Mouse (Mus musculus) neural tube, embryonic 13.5 days (tissue): ENCODE results near the gene Camk2d. TPM values are rescaled to one million over a fixed set of nuclear protein-coding genes. Genes with fewer than 3 reads are reported as not detected.

Experiments
- ATAC-seq: fragments of 200-750 bp; cut with Nextera tagmentation; 2 replicates; pipeline ENCODE4 v1.8.0; 2017; ENCODE audit warnings: low read depth, mild to moderate bottlenecking, moderate TSS enrichment, moderate library complexity
- H3K27ac ChIP-seq: fragments of 300-500 bp; sonication (generic); replicated peaks from 2 replicates; pipeline ENCODE4 v1.5.1; 2015; ENCODE audit warnings: moderate library complexity, mild to moderate bottlenecking, inconsistent platforms
- H3K27me3 ChIP-seq: fragments of 300-500 bp; sonication (generic); 2 replicates; pipeline ENCODE4 v1.6.1; 2015; ENCODE audit warnings: mild to moderate bottlenecking, inconsistent platforms
- H3K36me3 ChIP-seq: fragments of 300-500 bp; sonication (generic); 2 replicates; pipeline ENCODE4 v1.6.1; 2015; ENCODE audit warnings: mild to moderate bottlenecking, inconsistent platforms
- H3K4me1 ChIP-seq: fragments of 300-500 bp; sonication (generic); replicated peaks from 2 replicates; pipeline ENCODE4 v1.6.1; 2015; ENCODE audit warnings: inconsistent platforms
- H3K4me2 ChIP-seq: fragments of 300-500 bp; sonication (generic); 2 replicates; pipeline ENCODE4 v1.6.1; 2015; ENCODE audit warnings: inconsistent platforms, mild to moderate bottlenecking, moderate library complexity
- H3K4me3 ChIP-seq: fragments of 300-500 bp; sonication (generic); 2 replicates; pipeline ENCODE4 v1.5.1; 2015; ENCODE audit warnings: mild to moderate bottlenecking, inconsistent platforms
- H3K9ac ChIP-seq: fragments of 300-500 bp; sonication (generic); 2 replicates; pipeline ENCODE4 v1.6.1; 2015; ENCODE audit warnings: moderate library complexity, mild to moderate bottlenecking, inconsistent platforms
- H3K9me3 ChIP-seq: fragments of 300-500 bp; sonication (generic); 2 replicates; pipeline ENCODE4 v1.6.1; 2016; ENCODE audit warnings: inconsistent platforms
- WGBS: fragments of 180-500 bp; shearing (Covaris S2); methylation state at CpG from one replicate; pipeline ENCODE4 v1.1.7; 2015; 5-methylcytosine and 5-hydroxymethylcytosine counted together
- polyA plus RNA-seq: library from polyadenylated mRNA; unstranded; fragments of >200 nt; fragmentation: Nextera tagmentation; extraction: Ambion mirVana; gene quantifications from 2 replicates; pipeline ENCODE4 v1.2.1, GENCODE M21; 2015

Camk2d gene
- polyA plus RNA-seq, 1 experiment from 2014 or later: 60.4 TPM

DNA sequence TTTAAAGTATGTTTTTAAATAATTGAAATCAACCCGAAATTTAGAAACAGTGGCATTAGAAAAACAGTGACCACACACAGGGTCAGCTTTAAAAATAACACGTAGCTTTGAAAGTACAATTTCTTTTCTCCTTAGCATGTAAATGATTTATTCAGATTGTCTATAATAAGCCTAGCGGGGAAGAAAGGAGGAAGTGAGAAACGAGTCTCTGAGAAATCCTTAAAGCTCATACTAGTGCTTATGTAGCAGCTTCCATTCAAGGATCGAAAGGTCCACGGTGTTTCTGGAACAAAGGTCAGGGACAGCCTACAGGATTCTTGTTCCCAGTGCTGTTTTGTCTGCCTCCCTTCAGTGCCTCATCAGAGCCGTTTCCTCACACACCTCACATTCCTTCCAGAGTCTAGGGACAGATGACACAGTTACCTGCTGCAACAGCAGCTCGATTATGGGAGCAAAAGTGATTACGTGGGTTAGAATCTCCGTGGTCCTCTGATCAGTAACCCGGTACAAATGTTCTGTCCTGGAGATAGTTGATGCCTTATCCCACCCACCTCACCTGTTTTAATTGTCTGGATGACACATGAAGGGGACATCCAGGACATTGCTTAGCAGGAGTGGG, 17.5 kb downstream of the Camk2d start:
- ATAC-seq: no peak
- Histone ChIP-seq H3K4me1 (peaks cover 29% of the 10 kb centered on the region), H3K4me3 (no peak overlapping the region), H3K4me2 (no peak overlapping the region), H3K36me3 (peaks cover 8% of the 10 kb centered on the region; the same call in 1 of the 2 replicates), H3K9me3 (no peaks in the 10 kb centered on the region), H3K27me3 (no peaks in the 10 kb centered on the region), H3K27ac (no peak overlapping the region), H3K9ac (no peak overlapping the region)
- 74% methylated on average over 11 of the region's 11 CpGs for WGBS

- no peak overlapping the region for H3K4me2 ChIP-seq
- no peak overlapping the region for H3K27ac ChIP-seq
- peaks cover 15% of the 10 kb centered on the region; the same call in 1 of the 2 replicates for H3K36me3 ChIP-seq
- H3K4me3 ChIP-seq: no peak overlapping the region
- H3K4me1 ChIP-seq: peaks cover 16% of the 10 kb centered on the region
- no peak for ATAC-seq
- no peak overlapping the region for H3K9ac ChIP-seq
- no peaks in the 10 kb centered on the region for H3K27me3 ChIP-seq
- 84% methylated on average over 6 of the region's 6 CpGs for WGBS
- no peaks in the 10 kb centered on the region for H3K9me3 ChIP-seq
Measured at GRCm38 (mm10) chr3:126615306-126615705, 19.2 kb downstream of the Camk2d start.

GRCm38 (mm10) chr3:126620152-126620551, 24.1 kb downstream of the Camk2d start:
- 89% methylated on average over 6 of the region's 6 CpGs for WGBS
- ATAC-seq: no peak
- no peak overlapping the region for H3K27ac ChIP-seq
- H3K27me3 ChIP-seq: no peaks in the 10 kb centered on the region
- H3K4me3 ChIP-seq: no peak overlapping the region
- no peaks in the 10 kb centered on the region for H3K9me3 ChIP-seq
- H3K36me3 ChIP-seq: peaks cover 15% of the 10 kb centered on the region; the same call in 1 of the 2 replicates
- H3K9ac ChIP-seq: no peak overlapping the region
- no peaks in the 10 kb centered on the region for H3K4me1 ChIP-seq
- H3K4me2 ChIP-seq: no peak overlapping the region

GRCm38 (mm10) chr3:126622509-126622908, 26.4 kb downstream of the Camk2d start:
- no peak overlapping the region for H3K27ac ChIP-seq
- H3K36me3 ChIP-seq: peaks cover 7% of the 10 kb centered on the region; the same call in 1 of the 2 replicates
- H3K27me3 ChIP-seq: no peaks in the 10 kb centered on the region
- H3K9me3 ChIP-seq: no peaks in the 10 kb centered on the region
- H3K4me3 ChIP-seq: no peak overlapping the region
- WGBS: 96% methylated on average over 2 of the region's 2 CpGs
- no peak overlapping the region for H3K4me2 ChIP-seq
- no peak overlapping the region for H3K9ac ChIP-seq
- no peak for ATAC-seq
- H3K4me1 ChIP-seq: no peaks in the 10 kb centered on the region

- WGBS: 91% methylated on average over 11 of the region's 11 CpGs
- H3K4me1 ChIP-seq: no peaks in the 10 kb centered on the region; the same call in 1 of the 2 replicates
Measured at GRCm38 (mm10) chr3:126624994-126625763, 29.1 kb downstream of the Camk2d start.

GRCm38 (mm10) chr3:126625764-126626040, 29.6 kb downstream of the Camk2d start:
- Histone ChIP-seq H3K36me3 (no peaks in the 10 kb centered on the region), H3K9me3 (no peaks in the 10 kb centered on the region), H3K4me1 (no peaks in the 10 kb centered on the region; the same call in 1 of the 2 replicates), H3K4me2 (no peak overlapping the region), H3K9ac (no peak overlapping the region), H3K4me3 (no peak overlapping the region), H3K27ac (no peak overlapping the region), H3K27me3 (no peaks in the 10 kb centered on the region)
- no peak for ATAC-seq
- 91% methylated on average over 8 of the region's 8 CpGs for WGBS

More at GRCm38 (mm10) chr3:126624994-126625763, 29.1 kb downstream of the Camk2d start:
- no peak overlapping the region for H3K9ac ChIP-seq
- H3K4me2 ChIP-seq: no peak overlapping the region
- H3K9me3 ChIP-seq: no peaks in the 10 kb centered on the region
- no peak overlapping the region for H3K4me3 ChIP-seq
- H3K27me3 ChIP-seq: no peaks in the 10 kb centered on the region
- ATAC-seq: no peak
- H3K36me3 ChIP-seq: no peaks in the 10 kb centered on the region
- H3K27ac ChIP-seq: no peak overlapping the region

DNA sequence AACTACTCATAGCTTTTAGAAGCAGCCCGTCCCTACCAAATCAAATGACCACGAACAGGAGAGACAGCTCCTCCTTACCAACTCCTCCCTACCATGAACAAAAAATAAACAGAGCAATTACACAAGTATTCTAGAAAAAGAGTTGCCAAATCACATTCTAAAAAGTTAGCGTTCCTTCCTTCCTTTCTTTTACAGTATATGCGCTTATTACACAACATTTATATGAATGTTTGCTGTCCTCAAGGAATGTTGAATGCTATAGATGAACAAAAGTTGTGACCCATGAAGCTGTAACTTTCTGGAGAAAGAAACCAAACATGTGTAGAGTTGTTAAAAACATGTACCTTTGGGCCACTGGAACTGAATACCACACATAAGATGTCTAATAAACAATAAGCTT, 31.9 kb downstream of the Camk2d start:
- Histone ChIP-seq H3K9ac (no peak overlapping the region), H3K36me3 (no peaks in the 10 kb centered on the region), H3K27me3 (no peaks in the 10 kb centered on the region), H3K27ac (no peak overlapping the region), H3K4me2 (no peak overlapping the region), H3K4me1 (no peaks in the 10 kb centered on the region; the same call in 1 of the 2 replicates), H3K9me3 (no peaks in the 10 kb centered on the region), H3K4me3 (no peak overlapping the region)
- ATAC-seq: no peak
- WGBS: 98% methylated on average over 4 of the region's 4 CpGs

- Histone ChIP-seq H3K4me1 (no peaks in the 10 kb centered on the region; the same call in 1 of the 2 replicates), H3K4me3 (no peak overlapping the region), H3K4me2 (no peak overlapping the region), H3K9me3 (no peaks in the 10 kb centered on the region), H3K27me3 (no peaks in the 10 kb centered on the region), H3K27ac (no peak overlapping the region), H3K9ac (no peak overlapping the region), H3K36me3 (no peaks in the 10 kb centered on the region)
- no peak for ATAC-seq
- 65% methylated on average over 3 of the region's 3 CpGs for WGBS
Measured at GRCm38 (mm10) chr3:126628380-126628779, 32.3 kb downstream of the Camk2d start.

- H3K4me2 ChIP-seq: no peak overlapping the region
- no peaks in the 10 kb centered on the region for H3K9me3 ChIP-seq
- 91% methylated on average over 2 of the region's 2 CpGs for WGBS
- no peak overlapping the region for H3K4me3 ChIP-seq
- no peak overlapping the region for H3K9ac ChIP-seq
- H3K4me1 ChIP-seq: no peaks in the 10 kb centered on the region; the same call in 1 of the 2 replicates
- no peaks in the 10 kb centered on the region for H3K27me3 ChIP-seq
- no peak overlapping the region for H3K27ac ChIP-seq
- no peaks in the 10 kb centered on the region for H3K36me3 ChIP-seq
- no peak for ATAC-seq
Measured at GRCm38 (mm10) chr3:126629040-126629439, 32.9 kb downstream of the Camk2d start.

DNA sequence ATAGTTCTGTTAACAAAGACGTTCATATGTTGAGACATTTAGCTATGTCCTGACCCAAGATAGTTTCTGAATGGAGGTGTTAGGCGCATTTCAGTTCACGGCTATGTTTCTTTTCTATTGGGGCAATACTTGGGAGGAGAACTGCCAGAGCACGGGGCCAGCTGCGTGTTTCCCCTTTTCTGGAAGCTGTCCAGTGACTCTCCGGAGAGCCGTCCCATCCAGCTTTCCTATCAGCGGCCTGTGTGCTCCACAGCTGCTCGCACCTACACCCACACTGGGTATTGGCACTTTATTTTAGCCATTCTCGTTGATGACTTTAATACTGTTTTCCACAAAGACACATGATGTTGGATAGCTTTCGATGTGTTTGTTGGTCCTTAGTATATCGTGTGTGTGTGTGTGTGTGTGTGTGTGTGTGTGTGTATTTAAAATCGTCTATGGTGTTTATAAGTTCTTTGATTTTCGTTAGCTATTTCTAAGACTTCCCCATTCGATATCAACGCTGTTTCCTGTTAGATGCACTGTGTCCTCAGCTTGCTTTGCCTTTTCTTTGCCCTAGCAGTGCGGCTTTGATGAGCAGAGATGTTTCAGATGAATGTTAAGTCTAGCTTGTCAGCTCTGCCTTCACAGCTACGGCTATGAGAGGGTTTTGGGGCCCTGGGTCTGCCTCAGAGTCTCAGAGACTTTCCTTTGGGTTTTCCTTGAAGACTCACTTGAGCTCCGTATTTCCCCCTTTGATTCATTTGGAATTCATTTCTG, 34.2 kb downstream of the Camk2d start:
- H3K9ac ChIP-seq: no peak overlapping the region
- ATAC-seq: no peak
- H3K27me3 ChIP-seq: no peaks in the 10 kb centered on the region
- H3K36me3 ChIP-seq: no peaks in the 10 kb centered on the region
- H3K27ac ChIP-seq: no peak overlapping the region
- H3K4me1 ChIP-seq: no peaks in the 10 kb centered on the region; the same call in 1 of the 2 replicates
- H3K4me2 ChIP-seq: no peak overlapping the region
- 81% methylated on average over 19 of the region's 19 CpGs for WGBS
- no peaks in the 10 kb centered on the region for H3K9me3 ChIP-seq
- H3K4me3 ChIP-seq: no peak overlapping the region

DNA sequence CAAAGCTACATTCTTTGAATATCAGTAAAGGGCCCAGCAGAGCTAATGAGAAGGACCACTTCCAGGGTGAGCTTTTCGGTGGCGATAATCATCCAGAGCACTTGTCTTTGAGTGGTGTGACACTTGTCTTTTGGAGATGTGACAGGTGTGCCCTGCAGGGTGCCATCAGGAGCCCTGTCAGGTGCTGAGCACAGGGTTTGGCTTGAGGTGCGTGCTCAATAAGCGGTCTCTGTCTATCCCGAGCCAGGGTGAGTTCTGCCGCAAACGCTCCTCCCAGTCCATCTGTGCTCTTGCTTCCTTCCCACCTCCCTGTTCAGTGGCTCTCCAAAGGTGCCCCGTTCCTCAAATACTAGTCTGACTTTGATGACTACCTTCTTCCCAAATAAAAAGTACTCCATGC, 35.5 kb downstream of the Camk2d start:
- Histone ChIP-seq H3K9me3 (no peaks in the 10 kb centered on the region), H3K36me3 (no peaks in the 10 kb centered on the region), H3K4me2 (no peak overlapping the region), H3K27ac (no peak overlapping the region), H3K27me3 (no peaks in the 10 kb centered on the region), H3K4me3 (no peak overlapping the region), H3K4me1 (no peaks in the 10 kb centered on the region; the same call in 1 of the 2 replicates), H3K9ac (no peak overlapping the region)
- ATAC-seq: no peak
- 87% methylated on average over 8 of the region's 8 CpGs for WGBS

GRCm38 (mm10) chr3:126632580-126632979, 36.5 kb downstream of the Camk2d start:
- H3K27ac ChIP-seq: no peak overlapping the region
- ATAC-seq: no peak
- no peaks in the 10 kb centered on the region for H3K36me3 ChIP-seq
- WGBS: 84% methylated on average over 7 of the region's 7 CpGs
- H3K9ac ChIP-seq: no peak overlapping the region
- no peaks in the 10 kb centered on the region; the same call in 1 of the 2 replicates for H3K4me1 ChIP-seq
- no peaks in the 10 kb centered on the region for H3K27me3 ChIP-seq
- H3K9me3 ChIP-seq: no peaks in the 10 kb centered on the region
- H3K4me3 ChIP-seq: no peak overlapping the region
- no peak overlapping the region for H3K4me2 ChIP-seq
